Mouse (Mus musculus): ENCODE data around the gene Rpl37. TPM values are rescaled to one million over a fixed set of nuclear protein-coding genes. Genes with fewer than 3 reads are reported as not detected.

Rpl37 gene
- total and polyA plus RNA-seq, 2 experiments from 2014 or later: 148 to 414 TPM

DNA sequence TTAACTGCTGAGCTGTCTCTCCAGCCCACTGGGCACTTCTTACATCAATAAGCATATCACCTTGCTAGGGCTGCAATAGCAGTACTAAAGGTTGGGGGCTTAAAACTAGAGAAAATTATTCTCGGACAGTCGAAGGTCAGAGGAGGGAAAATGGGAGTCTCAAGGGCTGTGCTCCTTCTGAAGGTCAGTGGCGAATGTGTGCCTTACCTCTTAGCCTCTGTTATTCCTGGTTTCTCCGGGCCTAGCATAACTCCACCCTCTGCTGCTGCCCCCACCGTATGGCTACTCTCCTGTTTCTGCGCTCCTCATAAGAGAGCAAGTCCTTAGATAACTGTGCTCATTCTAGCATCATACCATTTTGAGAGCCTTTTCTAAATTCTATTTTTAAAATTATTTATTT, 35.7 kb downstream of the Rpl37 start:
- H3K9ac ChIP-seq (replicated peaks; ENCODE audit: low read length): no peak overlapping the region
- H3K4me2 ChIP-seq (ENCODE audit: low read depth, low read length): no peak overlapping the region
- H3K27ac ChIP-seq: no peak overlapping the region
- H3K9me3 ChIP-seq (ENCODE audit: low read length): no peaks in the 10 kb centered on the region
- WGBS: 97% methylated on average over 6 of the region's 6 CpGs
- no peak for TF ChIP-seq CTCF (IDR thresholded peaks at IDR 0.05; ENCODE audit: low read depth)
- no peak for ATAC-seq
- H3K4me1 ChIP-seq (ENCODE audit: insufficient read depth, low read length): no peaks in the 10 kb centered on the region
- no peaks in the 10 kb centered on the region for H3K27me3 ChIP-seq (ENCODE audit: insufficient read depth, low read length)
- no peaks in the 10 kb centered on the region for H3K36me3 ChIP-seq (ENCODE audit: insufficient read depth, low read length)
- no peak overlapping the region for H3K4me3 ChIP-seq (ENCODE audit: low read length)
- no peak for DNase-seq (ENCODE audit: low spot score)

DNA sequence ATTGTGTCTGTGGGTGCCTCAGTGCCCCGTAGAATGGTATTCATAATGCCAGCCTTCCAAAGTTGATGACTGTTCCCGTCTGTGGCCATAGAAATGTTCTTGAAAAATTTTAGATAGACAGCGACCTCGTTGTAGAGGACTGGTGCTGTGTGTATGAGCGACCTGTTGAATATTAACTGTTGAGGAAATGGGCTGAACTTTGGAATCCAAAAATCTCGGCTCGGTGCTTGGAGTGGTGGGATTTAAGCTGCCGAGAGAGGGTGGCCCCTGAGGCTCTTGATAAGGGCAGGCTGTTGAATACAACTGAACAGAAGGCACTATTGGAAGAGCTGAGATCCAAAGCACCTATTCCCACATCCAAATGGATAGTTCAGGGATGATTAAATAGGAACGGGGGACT, 38.2 kb downstream of the Rpl37 start:
- DNase-seq (ENCODE audit: low spot score): no peak
- no peak for TF ChIP-seq CTCF (IDR thresholded peaks at IDR 0.05; ENCODE audit: low read depth)
- WGBS: 84% methylated on average over 9 of the region's 9 CpGs

DNA sequence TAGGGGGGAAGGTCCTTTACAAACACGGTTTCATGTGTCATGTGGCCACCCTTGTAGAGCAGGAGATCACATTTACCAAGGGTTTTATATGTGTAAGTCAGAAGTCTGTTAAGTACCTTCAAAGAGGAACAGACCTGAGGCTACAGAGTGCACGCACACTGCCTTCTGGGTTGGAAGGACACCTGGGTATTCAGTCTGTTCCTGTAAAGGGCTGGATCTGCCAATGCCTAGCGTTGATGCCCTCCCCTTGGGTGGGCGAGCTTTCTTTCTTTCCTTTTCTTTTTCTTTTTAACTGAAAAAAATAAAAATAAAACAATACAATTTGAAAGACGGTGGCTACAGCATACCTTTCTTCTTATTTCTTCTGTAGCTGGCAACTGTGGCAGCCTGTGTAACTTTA, 38.6 kb downstream of the Rpl37 start:
- Histone ChIP-seq H3K4me2 (ENCODE audit: low read depth, low read length) (no peak overlapping the region), H3K4me3 (ENCODE audit: low read length) (no peak overlapping the region), H3K9ac (replicated peaks; ENCODE audit: low read length) (no peak overlapping the region), H3K27ac (no peak overlapping the region), H3K27me3 (ENCODE audit: insufficient read depth, low read length) (no peaks in the 10 kb centered on the region), H3K36me3 (ENCODE audit: insufficient read depth, low read length) (no peaks in the 10 kb centered on the region), H3K4me1 (ENCODE audit: insufficient read depth, low read length) (no peaks in the 10 kb centered on the region), H3K9me3 (ENCODE audit: low read length) (no peaks in the 10 kb centered on the region)
- ATAC-seq (no peak), DNase-seq (ENCODE audit: low spot score) (no peak)
- TF ChIP-seq CTCF (IDR thresholded peaks at IDR 0.05; ENCODE audit: low read depth): no peak
- WGBS: 47% methylated on average over 5 of the region's 5 CpGs

More for the DNA sequence above, 38.2 kb downstream of the Rpl37 start:
- no peak overlapping the region for H3K27ac ChIP-seq
- no peaks in the 10 kb centered on the region for H3K27me3 ChIP-seq (ENCODE audit: insufficient read depth, low read length)
- no peaks in the 10 kb centered on the region for H3K9me3 ChIP-seq (ENCODE audit: low read length)
- H3K9ac ChIP-seq (replicated peaks; ENCODE audit: low read length): no peak overlapping the region
- no peak for ATAC-seq
- H3K4me1 ChIP-seq (ENCODE audit: insufficient read depth, low read length): no peaks in the 10 kb centered on the region
- H3K4me3 ChIP-seq (ENCODE audit: low read length): no peak overlapping the region
- no peaks in the 10 kb centered on the region for H3K36me3 ChIP-seq (ENCODE audit: insufficient read depth, low read length)
- no peak overlapping the region for H3K4me2 ChIP-seq (ENCODE audit: low read depth, low read length)

DNA sequence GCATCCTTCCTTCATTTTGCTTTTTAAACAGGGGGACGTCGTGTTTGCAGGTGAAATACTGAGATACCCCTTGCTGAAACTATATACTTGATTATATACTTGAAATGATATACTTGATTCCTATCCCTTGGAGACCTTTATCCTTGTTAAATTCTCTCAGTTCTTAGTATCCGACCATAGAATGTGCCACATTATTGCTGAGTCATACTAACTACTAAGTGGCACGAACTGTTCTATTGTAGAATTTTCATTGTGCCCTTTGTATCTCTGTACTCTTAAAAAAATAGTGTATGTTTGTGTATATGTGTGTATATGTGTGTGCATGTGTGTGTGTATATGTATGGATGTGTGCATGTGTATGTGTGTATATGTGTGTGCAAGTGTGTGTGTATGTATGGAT, 39.9 kb downstream of the Rpl37 start:
- Histone ChIP-seq H3K4me3 (ENCODE audit: low read length) (no peak overlapping the region), H3K27ac (no peak overlapping the region), H3K27me3 (ENCODE audit: insufficient read depth, low read length) (no peaks in the 10 kb centered on the region), H3K4me2 (ENCODE audit: low read depth, low read length) (no peak overlapping the region), H3K36me3 (ENCODE audit: insufficient read depth, low read length) (no peaks in the 10 kb centered on the region), H3K9ac (replicated peaks; ENCODE audit: low read length) (no peak overlapping the region), H3K4me1 (ENCODE audit: insufficient read depth, low read length) (no peaks in the 10 kb centered on the region), H3K9me3 (ENCODE audit: low read length) (no peaks in the 10 kb centered on the region)
- WGBS: 81% methylated on average over 4 of the region's 4 CpGs
- TF ChIP-seq CTCF (IDR thresholded peaks at IDR 0.05; ENCODE audit: low read depth): no peak
- ATAC-seq (no peak), DNase-seq (ENCODE audit: low spot score) (no peak)

DNA sequence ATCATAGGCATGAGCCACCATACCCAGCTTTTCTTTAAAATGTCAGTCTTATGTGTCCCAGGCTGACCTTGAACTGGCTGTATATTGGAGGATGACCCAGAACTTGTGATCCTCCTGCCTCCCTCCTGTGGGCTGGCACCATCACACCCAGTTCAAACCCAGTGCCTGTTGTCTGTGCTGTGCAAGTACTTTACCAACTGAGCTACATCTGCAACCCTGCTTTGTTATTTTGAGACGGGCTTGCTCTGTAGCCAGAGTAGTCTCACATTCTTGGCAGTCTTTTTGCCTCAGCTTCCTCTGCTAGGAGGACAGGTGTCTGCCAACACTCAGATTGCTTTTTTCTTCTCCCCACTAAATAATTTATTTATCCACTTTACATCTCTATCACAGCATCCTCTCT, 40.9 kb downstream of the Rpl37 start:
- Histone ChIP-seq H3K9ac (replicated peaks; ENCODE audit: low read length) (no peak overlapping the region), H3K4me3 (ENCODE audit: low read length) (no peak overlapping the region), H3K4me2 (ENCODE audit: low read depth, low read length) (no peak overlapping the region), H3K36me3 (ENCODE audit: insufficient read depth, low read length) (no peaks in the 10 kb centered on the region), H3K27me3 (ENCODE audit: insufficient read depth, low read length) (no peaks in the 10 kb centered on the region), H3K27ac (no peak overlapping the region), H3K4me1 (ENCODE audit: insufficient read depth, low read length) (no peaks in the 10 kb centered on the region), H3K9me3 (ENCODE audit: low read length) (no peaks in the 10 kb centered on the region)
- DNase-seq (ENCODE audit: low spot score) (no peak), ATAC-seq (no peak)
- TF ChIP-seq CTCF (IDR thresholded peaks at IDR 0.05; ENCODE audit: low read depth): no peak
- WGBS: 42% methylated on average over 1 of the region's 1 CpGs

DNA sequence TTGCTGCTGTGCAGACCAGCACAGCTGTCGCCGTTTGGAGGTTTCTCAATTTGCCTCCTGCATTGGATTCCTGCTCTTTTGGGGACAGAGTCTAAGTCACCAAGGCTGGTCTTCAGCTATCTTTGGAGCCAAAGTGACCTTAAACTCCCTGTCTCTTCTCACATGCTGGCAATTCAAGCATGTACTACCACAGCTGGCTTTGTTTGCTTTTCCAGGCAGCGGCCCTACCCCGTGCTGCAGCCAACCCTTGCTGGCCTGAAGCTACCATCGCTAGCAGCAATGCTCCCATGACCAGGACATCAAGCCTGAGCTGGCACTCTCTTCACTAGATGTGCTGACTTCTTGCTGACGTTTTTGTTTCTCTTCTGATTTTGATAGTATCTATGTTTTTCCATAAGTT, 42.4 kb downstream of the Rpl37 start:
- no peaks in the 10 kb centered on the region for H3K27me3 ChIP-seq (ENCODE audit: insufficient read depth, low read length)
- TF ChIP-seq CTCF (IDR thresholded peaks at IDR 0.05; ENCODE audit: low read depth): no peak
- no peak for ATAC-seq
- no peaks in the 10 kb centered on the region for H3K9me3 ChIP-seq (ENCODE audit: low read length)
- no peak overlapping the region for H3K4me3 ChIP-seq (ENCODE audit: low read length)
- H3K36me3 ChIP-seq (ENCODE audit: insufficient read depth, low read length): peaks cover under 1% of the 10 kb centered on the region; the same call in 1 of the 2 replicates
- H3K4me1 ChIP-seq (ENCODE audit: insufficient read depth, low read length): no peaks in the 10 kb centered on the region
- 75% methylated on average over 6 of the region's 6 CpGs for WGBS
- no peak for DNase-seq (ENCODE audit: low spot score)
- H3K9ac ChIP-seq (replicated peaks; ENCODE audit: low read length): no peak overlapping the region
- no peak overlapping the region for H3K4me2 ChIP-seq (ENCODE audit: low read depth, low read length)
- no peak overlapping the region for H3K27ac ChIP-seq

DNA sequence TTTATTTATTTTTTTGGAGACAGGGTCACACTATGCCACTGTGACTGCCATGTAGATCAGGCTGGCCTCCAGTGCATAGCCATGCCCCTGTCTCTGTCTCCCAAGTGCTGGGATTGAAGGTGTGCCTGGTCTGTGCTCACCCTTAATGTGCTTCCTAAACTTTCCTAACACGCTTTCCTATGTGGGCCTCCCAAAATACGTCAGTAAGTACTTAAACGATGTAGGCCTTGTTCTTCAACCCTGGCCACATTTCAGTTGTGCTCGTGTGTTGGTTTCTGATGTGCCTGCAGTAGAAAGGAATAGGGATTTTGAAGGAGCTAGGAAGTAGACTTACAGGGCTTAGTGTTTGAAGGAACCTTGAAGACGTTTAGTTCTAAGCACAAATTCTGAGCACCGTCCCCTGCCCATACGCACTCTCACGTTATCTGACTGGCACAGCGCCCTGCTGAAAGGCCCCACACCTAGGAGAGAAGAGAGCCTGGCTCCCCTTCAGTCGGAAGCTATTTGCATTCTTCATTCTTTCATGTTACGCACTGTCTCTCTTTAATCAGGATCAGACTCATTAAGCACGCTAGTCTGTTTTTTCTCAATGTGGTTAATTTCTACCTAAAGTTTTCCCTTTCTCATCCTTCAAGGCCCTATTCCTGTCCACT, 48.8 kb downstream of the Rpl37 start:
- Histone ChIP-seq H3K4me3 (ENCODE audit: low read length) (no peak overlapping the region), H3K27ac (no peak overlapping the region), H3K27me3 (ENCODE audit: insufficient read depth, low read length) (no peaks in the 10 kb centered on the region), H3K4me1 (ENCODE audit: insufficient read depth, low read length) (no peaks in the 10 kb centered on the region), H3K36me3 (ENCODE audit: insufficient read depth, low read length) (peaks cover 19% of the 10 kb centered on the region), H3K4me2 (ENCODE audit: low read depth, low read length) (no peak overlapping the region), H3K9ac (replicated peaks; ENCODE audit: low read length) (no peak overlapping the region), H3K9me3 (ENCODE audit: low read length) (no peaks in the 10 kb centered on the region)
- ATAC-seq: no peak
- DNase-seq (ENCODE audit: low spot score): no peak
- TF ChIP-seq CTCF (IDR thresholded peaks at IDR 0.05; ENCODE audit: low read depth): no peak
- 80% methylated on average over 12 of the region's 12 CpGs for WGBS

Other genes starting within 250 kb of the Rpl37 start
- not detected in 2 replicates for gene Mroh2b, start 217.9 kb upstream of the Rpl37 start, total RNA-seq (2014; rRNA removed)
- gene Mroh2b, start 217.9 kb upstream of the Rpl37 start, polyA plus RNA-seq (2015; fragmentation: Nextera tagmentation; extraction: Ambion mirVana): not detected in 2 replicates
- 0.10 TPM in 1 of 2 replicates, not detected in the other for gene C7, start 52.9 kb upstream of the Rpl37 start, total RNA-seq (2014; rRNA removed)
- 0.05 TPM in 1 of 2 replicates, not detected in the other for gene C7, start 52.9 kb upstream of the Rpl37 start, polyA plus RNA-seq (2015; fragmentation: Nextera tagmentation; extraction: Ambion mirVana)
- gene Card6, start 8.1 kb upstream of the Rpl37 start, total RNA-seq (2014; rRNA removed): 0.16 and 0.29 TPM in 2 replicates
- 0.23 and 0.54 TPM in 2 replicates for gene Card6, start 8.1 kb upstream of the Rpl37 start, polyA plus RNA-seq (2015; fragmentation: Nextera tagmentation; extraction: Ambion mirVana)
- gene Prkaa1, start 27.2 kb downstream of the Rpl37 start, total RNA-seq (2014; rRNA removed): 12.0 and 14.3 TPM in 2 replicates
- gene Prkaa1, start 27.2 kb downstream of the Rpl37 start, polyA plus RNA-seq (2015; fragmentation: Nextera tagmentation; extraction: Ambion mirVana): 9.4 and 9.8 TPM in 2 replicates
- gene Ttc33, start 68.9 kb downstream of the Rpl37 start, total RNA-seq (2014; rRNA removed): 21.3 TPM in 2 replicates
- 39.3 and 44.9 TPM in 2 replicates for gene Ttc33, start 68.9 kb downstream of the Rpl37 start, polyA plus RNA-seq (2015; fragmentation: Nextera tagmentation; extraction: Ambion mirVana)
- gene Ptger4, start 127.5 kb downstream of the Rpl37 start, total RNA-seq (2014; rRNA removed): 4.7 and 4.9 TPM in 2 replicates
- 3.0 and 3.3 TPM in 2 replicates for gene Ptger4, start 127.5 kb downstream of the Rpl37 start, polyA plus RNA-seq (2015; fragmentation: Nextera tagmentation; extraction: Ambion mirVana)